Mouse (Mus musculus) liver, embryonic 13.5 days (tissue): ENCODE measurements around the gene Csnk1d. TPM values are rescaled to one million over a fixed set of nuclear protein-coding genes. Genes with fewer than 3 reads are reported as not detected.

Experiments used
- ATAC-seq: fragments of 200-750 bp; cut with Nextera tagmentation; 2 replicates; pipeline ENCODE4 v1.8.0; 2017; ENCODE audit warnings: low read depth, mild to moderate bottlenecking, moderate number of reproducible peaks, moderate library complexity
- DNase-seq: peaks from one replicate; pipeline ENCODE4 v3.0.0; 2022
- H3K27ac ChIP-seq: fragments of 300-500 bp; sonication (generic); 2 replicates; pipeline ENCODE4 v1.5.1; 2015; ENCODE audit warnings: moderate library complexity, mild to moderate bottlenecking, inconsistent platforms
- H3K27me3 ChIP-seq: fragments of 300-500 bp; sonication (generic); 2 replicates; pipeline ENCODE4 v1.6.1; 2015; ENCODE audit warnings: mild to moderate bottlenecking, inconsistent platforms
- H3K36me3 ChIP-seq: fragments of 300-500 bp; sonication (generic); 2 replicates; pipeline ENCODE4 v1.6.1; 2015; ENCODE audit warnings: mild to moderate bottlenecking, inconsistent platforms
- H3K4me1 ChIP-seq: fragments of 300-500 bp; sonication (generic); replicated peaks from 2 replicates; pipeline ENCODE4 v1.6.1; 2015; ENCODE audit warnings: inconsistent platforms
- H3K4me2 ChIP-seq: fragments of 300-500 bp; sonication (generic); 2 replicates; pipeline ENCODE4 v1.6.1; 2015; ENCODE audit warnings: inconsistent platforms, mild to moderate bottlenecking, moderate library complexity
- H3K4me3 ChIP-seq: fragments of 300-500 bp; sonication (generic); replicated peaks from 2 replicates; pipeline ENCODE4 v1.5.1; 2015; ENCODE audit warnings: mild to moderate bottlenecking, inconsistent platforms
- H3K9ac ChIP-seq: fragments of 300-500 bp; sonication (generic); 2 replicates; pipeline ENCODE4 v1.6.1; 2015; ENCODE audit warnings: mild to moderate bottlenecking, inconsistent platforms
- H3K9me3 ChIP-seq: fragments of 300-500 bp; sonication (generic); replicated peaks from 2 replicates; pipeline ENCODE4 v1.6.1; 2016; ENCODE audit warnings: inconsistent platforms
- WGBS: fragments of 180-500 bp; shearing (Covaris S2); methylation state at CpG from one replicate; pipeline ENCODE4 v1.1.7; 2015; ENCODE audit not compliant: insufficient replicate concordance; 5-methylcytosine and 5-hydroxymethylcytosine counted together
- polyA plus RNA-seq: library from polyadenylated mRNA; unstranded; fragments of >200 nt; fragmentation: Nextera tagmentation; extraction: Ambion mirVana; gene quantifications from 2 replicates; pipeline ENCODE4 v1.2.1, GENCODE M21; 2015

The Csnk1d gene
- polyA plus RNA-seq, 1 experiment from 2014 or later: 36.8 TPM

DNA sequence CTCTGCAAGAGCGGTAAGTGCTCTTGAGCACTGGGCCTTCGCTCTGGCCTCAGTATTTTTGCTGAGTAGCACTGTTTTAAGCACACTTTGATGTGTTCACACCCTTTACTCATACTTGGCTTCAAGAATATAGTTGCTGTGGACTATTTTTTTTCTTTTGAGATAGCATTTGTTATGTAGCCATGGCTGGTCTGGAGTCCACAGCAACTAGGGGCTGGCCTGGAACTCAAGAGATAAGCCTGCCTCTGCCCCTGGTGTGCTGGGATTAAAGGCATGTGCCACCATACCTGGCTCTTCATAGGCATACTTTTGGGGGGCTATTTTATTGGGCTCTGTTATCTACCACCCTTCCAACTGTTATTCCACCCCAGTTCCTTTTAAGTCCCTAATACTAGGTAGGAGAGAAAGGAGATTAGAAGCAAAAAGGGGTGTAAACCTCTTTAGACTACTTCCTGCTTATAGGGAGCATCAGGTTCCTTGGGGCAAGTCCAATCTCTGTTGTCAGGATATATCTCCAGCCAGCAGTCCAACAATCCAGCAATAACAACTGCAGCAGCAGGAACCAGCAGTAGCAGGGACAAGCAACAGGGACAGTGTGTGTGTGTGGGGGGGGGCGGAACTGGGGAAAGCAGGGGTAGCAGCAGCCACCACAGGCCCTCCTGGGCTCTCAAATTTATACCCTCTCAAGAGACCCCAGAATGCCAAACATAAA lies 19.1 kb upstream of the Csnk1d start:
- no peaks in the 10 kb centered on the region for H3K36me3 ChIP-seq
- DNase-seq: no peak
- no peak overlapping the region for H3K9ac ChIP-seq
- no peak overlapping the region for H3K4me2 ChIP-seq
- peaks cover 6% of the 10 kb centered on the region; the same call in 1 of the 2 replicates for H3K27me3 ChIP-seq
- no peak overlapping the region for H3K27ac ChIP-seq
- WGBS: 91% methylated on average over 3 of the region's 3 CpGs
- H3K9me3 ChIP-seq: no peaks in the 10 kb centered on the region
- ATAC-seq: no peak
- no peak overlapping the region for H3K4me3 ChIP-seq
- peaks cover 12% of the 10 kb centered on the region; the same call in 1 of the 2 replicates for H3K4me1 ChIP-seq

DNA sequence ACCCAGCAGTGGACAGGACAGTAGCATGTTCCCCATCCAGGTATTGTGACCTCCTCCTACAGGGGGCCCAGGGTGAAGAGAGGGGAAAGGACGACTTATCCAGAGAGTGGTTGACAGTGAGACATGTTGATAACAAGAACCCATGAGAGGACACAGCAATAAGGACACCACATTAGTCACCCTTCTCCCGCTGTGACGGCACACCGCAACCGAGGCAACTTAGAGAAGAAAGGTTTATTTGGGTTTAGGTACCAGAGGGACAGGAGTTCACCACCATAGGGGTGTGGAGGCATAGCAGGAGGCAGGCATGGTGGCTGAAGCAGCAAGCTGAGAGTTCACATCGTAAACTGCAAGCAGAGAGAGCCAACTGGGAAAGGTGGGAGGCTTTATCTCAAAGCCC lies 15.1 kb upstream of the Csnk1d start:
- no peak overlapping the region for H3K4me3 ChIP-seq
- no peak overlapping the region for H3K9ac ChIP-seq
- no peaks in the 10 kb centered on the region for H3K9me3 ChIP-seq
- peaks cover 10% of the 10 kb centered on the region; the same call in 1 of the 2 replicates for H3K4me1 ChIP-seq
- H3K36me3 ChIP-seq: no peaks in the 10 kb centered on the region
- H3K4me2 ChIP-seq: no peak overlapping the region
- H3K27ac ChIP-seq: no peak overlapping the region
- H3K27me3 ChIP-seq: no peaks in the 10 kb centered on the region
- WGBS: 49% methylated on average over 6 of the region's 6 CpGs
- DNase-seq: no peak
- no peak for ATAC-seq

DNA sequence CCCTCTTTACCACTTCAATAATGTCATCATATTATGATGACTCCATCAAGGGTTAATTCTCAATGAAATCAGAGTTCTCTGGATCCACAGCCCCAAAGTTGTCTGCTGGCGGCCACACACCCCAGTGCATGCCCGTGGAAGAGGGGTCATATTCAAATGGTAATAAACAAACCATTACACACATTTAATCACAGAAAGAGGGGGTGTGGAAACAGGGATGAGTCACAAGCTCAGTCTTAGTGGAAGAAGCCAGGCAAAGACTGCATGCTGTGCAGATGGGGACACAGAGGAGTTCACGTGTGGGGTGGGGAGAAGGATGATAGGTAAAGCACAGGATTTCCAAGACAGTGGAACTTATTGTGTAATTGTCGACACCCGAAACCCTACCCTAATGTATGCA lies 13.2 kb upstream of the Csnk1d start:
- ATAC-seq: no peak
- Histone ChIP-seq H3K27ac (no peak overlapping the region), H3K4me2 (no peak overlapping the region), H3K9ac (no peak overlapping the region), H3K9me3 (no peaks in the 10 kb centered on the region), H3K36me3 (no peaks in the 10 kb centered on the region), H3K4me3 (no peak overlapping the region), H3K4me1 (0 out of 2 replicates have a peak, but pooled peaks cover 4% of the 10 kb centered on the region), H3K27me3 (no peaks in the 10 kb centered on the region)
- DNase-seq: no peak
- WGBS: 64% methylated on average over 5 of the region's 5 CpGs

DNA sequence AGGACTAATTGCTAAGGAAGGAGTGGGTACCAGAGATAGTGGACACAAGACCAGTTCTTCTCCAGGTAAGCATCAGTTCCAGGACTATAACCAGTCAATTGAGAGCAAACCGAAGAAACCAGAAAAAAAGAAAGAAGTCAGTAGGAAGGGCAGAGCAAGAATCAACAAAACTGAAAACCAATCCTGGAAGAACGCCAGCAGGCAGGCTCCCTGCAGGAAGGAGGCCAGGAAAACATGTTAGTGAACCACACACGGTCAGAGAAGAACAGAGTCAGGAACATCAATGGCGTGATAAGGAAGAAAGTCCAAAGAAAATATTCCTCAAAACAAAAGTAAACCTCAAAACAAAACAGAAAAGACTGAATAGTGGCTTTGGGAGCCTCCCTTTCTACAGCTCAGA lies 10.8 kb upstream of the Csnk1d start:
- no peak for DNase-seq
- ATAC-seq: no peak
- H3K9me3 ChIP-seq: no peaks in the 10 kb centered on the region
- no peak overlapping the region for H3K4me3 ChIP-seq
- no peak overlapping the region for H3K9ac ChIP-seq
- H3K27ac ChIP-seq: no peak overlapping the region
- no peaks in the 10 kb centered on the region for H3K27me3 ChIP-seq
- 0 out of 2 replicates have a peak, but pooled peaks cover 4% of the 10 kb centered on the region for H3K4me1 ChIP-seq
- no peak overlapping the region for H3K4me2 ChIP-seq
- H3K36me3 ChIP-seq: no peaks in the 10 kb centered on the region
- 62% methylated on average over 4 of the region's 4 CpGs for WGBS

DNA sequence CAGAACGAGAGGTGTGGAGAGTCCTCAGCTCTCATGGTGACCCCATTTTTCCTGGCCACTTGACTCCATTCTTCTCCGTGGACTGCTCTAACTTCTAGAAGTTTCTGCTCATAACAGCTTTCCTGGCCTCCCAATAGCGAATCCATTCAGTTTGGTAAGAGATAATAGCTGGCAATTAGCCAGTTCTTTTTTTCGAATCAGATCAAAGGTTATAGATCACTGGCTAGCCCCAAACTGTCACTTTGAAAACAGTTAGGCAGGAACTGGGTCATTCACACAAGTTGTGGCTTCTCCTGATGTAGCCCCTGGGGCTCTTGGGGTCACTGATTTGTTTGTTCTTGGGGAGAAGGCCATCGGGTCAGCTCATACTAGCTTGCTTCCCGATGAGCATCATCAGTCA lies 3.6 kb upstream of the Csnk1d start:
- no peak overlapping the region for H3K27ac ChIP-seq

DNA sequence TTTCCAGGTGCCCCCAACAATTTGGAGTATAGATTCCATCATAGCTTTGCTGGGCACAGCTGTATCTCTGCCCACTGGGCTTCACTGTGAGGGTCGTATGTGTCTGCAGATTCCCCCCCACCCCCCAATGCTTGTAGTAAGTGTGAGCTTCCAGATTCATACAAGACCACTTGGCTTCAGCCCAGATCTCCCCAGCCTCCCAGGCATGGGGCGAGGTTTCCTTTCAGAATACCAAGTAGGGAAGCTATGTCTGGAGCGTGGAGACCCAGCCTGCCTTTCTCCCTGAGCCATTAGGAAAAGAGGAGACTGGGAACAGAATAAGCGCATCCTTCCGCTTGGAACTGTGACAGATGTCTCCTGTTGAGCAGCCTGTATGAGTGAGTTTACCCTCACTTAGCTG lies 2.5 kb upstream of the Csnk1d start:
- ATAC-seq: no peak
- Histone ChIP-seq H3K9ac (no peak overlapping the region), H3K4me2 (no peak overlapping the region), H3K9me3 (no peaks in the 10 kb centered on the region), H3K4me3 (no peak overlapping the region), H3K27ac (no peak overlapping the region), H3K27me3 (no peaks in the 10 kb centered on the region), H3K36me3 (no peaks in the 10 kb centered on the region), H3K4me1 (peaks cover 46% of the 10 kb centered on the region)
- WGBS: 77% methylated on average over 5 of the region's 5 CpGs
- no peak for DNase-seq

More for the DNA sequence above, 3.6 kb upstream of the Csnk1d start:
- Histone ChIP-seq H3K4me2 (no peak overlapping the region), H3K9ac (no peak overlapping the region), H3K36me3 (no peaks in the 10 kb centered on the region), H3K4me1 (peaks cover 35% of the 10 kb centered on the region), H3K9me3 (no peaks in the 10 kb centered on the region), H3K27me3 (no peaks in the 10 kb centered on the region), H3K4me3 (no peak overlapping the region)
- DNase-seq (no peak), ATAC-seq (no peak)
- 71% methylated on average over 6 of the region's 6 CpGs for WGBS

DNA sequence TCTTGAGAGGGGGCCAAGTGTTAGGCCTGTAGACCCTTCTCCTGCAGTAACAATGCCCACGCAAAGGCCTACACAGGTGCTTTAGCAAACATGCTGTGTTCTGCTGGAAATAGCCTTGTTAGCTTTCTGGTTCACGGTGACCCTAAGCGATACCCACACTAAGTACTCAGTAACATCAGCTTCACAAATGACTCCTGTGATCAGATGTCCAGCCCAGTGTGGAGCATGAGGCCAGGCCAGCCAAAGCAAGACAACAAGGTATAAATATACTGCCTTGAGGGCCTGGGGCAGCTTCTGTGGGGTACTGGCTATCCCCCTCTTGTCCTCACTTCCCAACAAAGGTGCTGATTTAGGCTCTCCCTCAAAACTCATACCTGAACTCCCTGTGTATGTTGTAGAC lies 1.9 kb upstream of the Csnk1d start:
- H3K4me3 ChIP-seq: no peak overlapping the region
- H3K4me1 ChIP-seq: peaks cover 51% of the 10 kb centered on the region
- H3K27me3 ChIP-seq: no peaks in the 10 kb centered on the region
- 88% methylated on average over 3 of the region's 3 CpGs for WGBS
- H3K9me3 ChIP-seq: no peaks in the 10 kb centered on the region
- H3K9ac ChIP-seq: no peak overlapping the region
- no peaks in the 10 kb centered on the region for H3K36me3 ChIP-seq
- ATAC-seq (no peak), DNase-seq (no peak)
- H3K4me2 ChIP-seq: no peak overlapping the region
- no peak overlapping the region for H3K27ac ChIP-seq

DNA sequence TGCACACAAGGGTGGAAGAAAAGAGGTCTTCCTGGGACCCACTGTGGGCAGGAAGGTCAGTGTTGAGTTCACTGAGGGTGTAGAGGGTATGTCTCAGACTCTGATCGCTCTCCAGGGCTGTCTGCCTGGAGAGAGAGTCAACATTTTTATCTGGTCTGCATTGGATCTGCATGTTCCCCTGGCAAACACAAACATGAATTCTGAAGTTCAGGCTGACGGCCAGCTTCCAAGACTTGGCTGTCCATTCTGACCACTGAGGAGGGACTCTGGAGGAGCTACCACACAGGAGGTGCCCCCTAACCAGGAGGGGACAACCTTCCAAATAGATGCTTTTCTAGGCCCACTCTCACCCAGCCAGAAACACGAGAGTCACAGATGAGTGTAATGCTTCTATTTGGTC lies 661 bp upstream of the Csnk1d start:
- peak overlapping the region; percentile 85 for H3K4me2 ChIP-seq
- ATAC-seq: peak; percentile 3; the same call in 1 of the 2 replicates
- DNase-seq: no peak
- no peaks in the 10 kb centered on the region for H3K9me3 ChIP-seq
- H3K36me3 ChIP-seq: peaks cover 7% of the 10 kb centered on the region
- H3K27me3 ChIP-seq: no peaks in the 10 kb centered on the region
- peaks cover 64% of the 10 kb centered on the region for H3K4me1 ChIP-seq
- peak overlapping the region; percentile 96 for H3K4me3 ChIP-seq
- peak overlapping the region; percentile 94 for H3K27ac ChIP-seq
- H3K9ac ChIP-seq: peak overlapping the region; percentile 98
- WGBS: 48% methylated on average over 3 of the region's 3 CpGs

DNA sequence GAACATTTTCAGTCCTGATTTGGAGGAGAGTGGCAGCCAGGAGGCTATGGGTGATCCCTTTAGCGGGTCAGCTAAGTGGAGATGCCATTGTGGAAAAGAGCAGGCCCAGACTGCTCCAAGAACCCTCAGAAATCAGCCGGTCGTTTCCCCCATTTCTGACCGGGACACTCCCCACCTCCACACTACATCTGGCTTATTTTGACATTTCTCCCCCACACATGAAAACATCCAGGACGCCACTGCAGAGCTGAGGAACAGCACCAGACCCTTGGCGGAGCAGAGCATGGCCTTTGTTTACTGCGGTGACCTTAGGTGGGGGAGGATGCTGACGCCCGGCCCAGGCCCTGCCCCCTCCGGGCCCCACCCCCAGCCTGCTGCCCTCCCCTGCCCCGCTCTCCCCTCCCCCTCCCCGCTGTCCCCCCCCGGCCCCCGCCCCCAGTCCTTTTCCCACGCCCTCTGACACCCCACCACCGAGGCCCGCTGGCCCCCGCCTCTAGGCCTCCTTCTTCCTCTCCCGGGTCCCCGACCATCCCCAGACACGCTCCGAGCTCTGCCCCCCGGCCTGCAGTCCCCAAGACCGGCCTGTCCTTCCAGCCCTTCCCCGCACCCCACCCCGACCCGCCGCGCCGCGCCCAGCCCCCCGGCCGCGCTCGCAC lies 876 bp downstream of the Csnk1d start:
- 2% methylated on average over 31 of the region's 35 CpGs for WGBS
- Histone ChIP-seq H3K36me3 (peaks cover 22% of the 10 kb centered on the region), H3K27me3 (no peaks in the 10 kb centered on the region), H3K9ac (peak overlapping the region; percentile 98), H3K4me2 (peak overlapping the region; percentile 85), H3K9me3 (no peaks in the 10 kb centered on the region), H3K4me1 (peaks cover 80% of the 10 kb centered on the region), H3K27ac (peak overlapping the region; percentile 94), H3K4me3 (peak overlapping the region; percentile 96)
- ATAC-seq: peak; percentile 73
- DNase-seq: peak; percentile 52

DNA sequence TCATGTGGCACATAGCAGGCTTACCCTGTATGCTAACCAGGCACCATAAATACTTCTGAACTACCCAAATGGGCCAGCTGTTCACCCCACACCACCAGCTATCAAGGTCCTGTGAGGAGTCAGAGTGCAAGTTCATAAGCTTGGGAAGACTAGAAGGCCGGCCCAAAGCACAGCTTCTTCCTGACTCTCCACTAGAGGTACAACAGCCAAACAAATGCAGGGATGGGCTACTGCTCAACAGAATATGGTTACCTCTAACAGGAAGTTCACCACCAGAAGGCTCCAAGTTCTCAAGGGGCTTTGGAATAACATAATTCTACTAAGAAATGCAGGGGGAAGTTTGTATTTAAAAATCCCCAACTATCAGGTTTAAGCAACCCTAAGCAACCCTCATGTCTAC lies 1.6 kb downstream of the Csnk1d start:
- H3K4me2 ChIP-seq: peak overlapping the region; percentile 85
- no peak for ATAC-seq
- 33% methylated on average over 1 of the region's 1 CpGs for WGBS
- H3K4me1 ChIP-seq: peaks cover 80% of the 10 kb centered on the region
- H3K36me3 ChIP-seq: peaks cover 29% of the 10 kb centered on the region
- H3K27ac ChIP-seq: peak overlapping the region; percentile 94
- no peak for DNase-seq
- H3K27me3 ChIP-seq: no peaks in the 10 kb centered on the region
- no peaks in the 10 kb centered on the region for H3K9me3 ChIP-seq
- H3K4me3 ChIP-seq: peak overlapping the region; percentile 96
- H3K9ac ChIP-seq: peak overlapping the region; percentile 98

DNA sequence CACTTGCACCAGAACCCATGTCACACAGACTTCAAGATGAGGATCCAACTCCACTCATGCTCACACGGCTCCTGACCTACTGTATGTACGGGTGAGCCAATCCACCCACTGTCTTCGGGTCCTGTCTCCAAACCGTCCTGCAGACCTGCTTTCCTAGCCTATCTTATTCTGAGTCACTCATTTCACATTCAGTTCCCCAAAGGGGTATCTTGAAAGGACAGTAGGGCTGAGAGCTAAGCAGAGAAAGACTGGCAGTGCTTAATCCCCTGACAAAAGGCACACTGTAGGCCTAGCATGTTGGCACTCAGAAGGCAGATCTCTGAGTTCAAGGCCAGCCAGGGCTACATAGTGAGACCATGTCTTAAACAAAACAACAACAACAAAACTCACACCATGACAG lies 2.7 kb downstream of the Csnk1d start:
- Histone ChIP-seq H3K36me3 (peaks cover 40% of the 10 kb centered on the region), H3K27ac (peak overlapping the region; percentile 62), H3K4me2 (peak overlapping the region; percentile 85), H3K4me3 (peak overlapping the region; percentile 96; the same call in 1 of the 2 replicates), H3K9me3 (no peaks in the 10 kb centered on the region), H3K4me1 (peaks cover 83% of the 10 kb centered on the region), H3K9ac (peak overlapping the region; percentile 20), H3K27me3 (no peaks in the 10 kb centered on the region)
- 65% methylated on average over 4 of the region's 4 CpGs for WGBS
- no peak for DNase-seq
- no peak for ATAC-seq
